Mouse (Mus musculus): Measurements from ENCODE around the gene Epn3. TPM values are rescaled to one million over a fixed set of nuclear protein-coding genes. Genes with fewer than 3 reads are reported as not detected.

The Epn3 gene
- 1.1 and 5.0 TPM in 2 replicates for total RNA-seq (2014; rRNA removed)
- polyA plus RNA-seq (2015; fragmentation: Nextera tagmentation; extraction: Ambion mirVana), result 0.92 and 1.4 TPM in 2 replicates

- peak; percentile 9 for DNase-seq (ENCODE audit: low spot score)
- Histone ChIP-seq H3K4me3 (ENCODE audit: low read depth, low read length) (peak within 1 kb of the TSS; percentile 27), H3K4me1 (ENCODE audit: insufficient read depth, low read length) (peaks cover 14% of the 10 kb centered on the region), H3K27ac (ENCODE audit: low read depth, low read length) (no peak within 1 kb of the TSS), H3K9ac (replicated peaks; ENCODE audit: low read length, poor library complexity, severe bottlenecking) (peak within 1 kb of the TSS; percentile 52), H3K9me3 (ENCODE audit: low read length) (no peaks in the 10 kb centered on the region), H3K36me3 (ENCODE audit: insufficient read depth, low read length) (no peaks in the 10 kb centered on the region), H3K4me2 (ENCODE audit: low read depth, low read length, poor library complexity, severe bottlenecking) (peak within 1 kb of the TSS; percentile 54), H3K27me3 (ENCODE audit: insufficient read depth, low read length) (peaks cover 4% of the 10 kb centered on the region; the same call in 1 of the 2 replicates)
- peak; percentile 41; the same call in 1 of the 2 replicates for ATAC-seq (ENCODE audit: low FRiP score)
- WGBS, result 1% methylated on average over 24 of the region's 26 CpGs
- no peak for TF ChIP-seq CTCF (IDR thresholded peaks at IDR 0.05)
These were observed at the start of gene Epn3 for GRCm38 (mm10) chr11:94499661-94500152. Gene Epn3 (minus strand): TSS chr11:94499974.

- Histone ChIP-seq H3K4me2 (ENCODE audit: low read depth, low read length, poor library complexity, severe bottlenecking) (peak within 1 kb of the TSS; percentile 91), H3K4me1 (ENCODE audit: insufficient read depth, low read length) (no peaks in the 10 kb centered on the region; the same call in 1 of the 2 replicates), H3K27ac (ENCODE audit: low read depth, low read length) (peak within 1 kb of the TSS; percentile 82), H3K9ac (replicated peaks; ENCODE audit: low read length, poor library complexity, severe bottlenecking) (peak within 1 kb of the TSS; percentile 69), H3K27me3 (ENCODE audit: insufficient read depth, low read length) (no peaks in the 10 kb centered on the region), H3K4me3 (ENCODE audit: low read depth, low read length) (peak within 1 kb of the TSS; percentile 53), H3K36me3 (ENCODE audit: insufficient read depth, low read length) (no peaks in the 10 kb centered on the region), H3K9me3 (ENCODE audit: low read length) (no peaks in the 10 kb centered on the region)
- 3% methylated on average over 49 of the region's 49 CpGs for WGBS
- DNase-seq (ENCODE audit: low spot score) (peak; percentile 97), ATAC-seq (ENCODE audit: low FRiP score) (peak; percentile 92)
- peak; percentile 94 for TF ChIP-seq CTCF (IDR thresholded peaks at IDR 0.05)
These were observed 49.3 kb upstream of the Epn3 start, which contains the start of gene Rsad1 for GRCm38 (mm10) chr11:94548888-94549690. Gene Rsad1 (minus strand): TSS chr11:94549255.

- no peak for TF ChIP-seq CTCF (IDR thresholded peaks at IDR 0.05)
- Histone ChIP-seq H3K9me3 (ENCODE audit: low read length) (no peaks in the 10 kb centered on the region), H3K4me2 (ENCODE audit: low read depth, low read length, poor library complexity, severe bottlenecking) (peak overlapping the region; percentile 91), H3K4me3 (ENCODE audit: low read depth, low read length) (peak overlapping the region; percentile 53), H3K36me3 (ENCODE audit: insufficient read depth, low read length) (no peaks in the 10 kb centered on the region), H3K27me3 (ENCODE audit: insufficient read depth, low read length) (no peaks in the 10 kb centered on the region), H3K9ac (replicated peaks; ENCODE audit: low read length, poor library complexity, severe bottlenecking) (peak overlapping the region; percentile 69), H3K4me1 (ENCODE audit: insufficient read depth, low read length) (no peaks in the 10 kb centered on the region; the same call in 1 of the 2 replicates), H3K27ac (ENCODE audit: low read depth, low read length) (peak overlapping the region; percentile 82)
- ATAC-seq (ENCODE audit: low FRiP score) (peak; percentile 62), DNase-seq (ENCODE audit: low spot score) (peak; percentile 61)
- 11% methylated on average over 24 of the region's 24 CpGs for WGBS
These were observed 48.4 kb upstream of the Epn3 start for GRCm38 (mm10) chr11:94548041-94548784.

- DNase-seq (ENCODE audit: low spot score) (no peak), ATAC-seq (ENCODE audit: low FRiP score) (no peak)
- no peak overlapping the region for H3K27ac ChIP-seq (ENCODE audit: low read depth, low read length)
- no peak for TF ChIP-seq CTCF (IDR thresholded peaks at IDR 0.05)
- H3K9me3 ChIP-seq (ENCODE audit: low read length), result no peaks in the 10 kb centered on the region
- no peak overlapping the region for H3K4me2 ChIP-seq (ENCODE audit: low read depth, low read length, poor library complexity, severe bottlenecking)
- H3K4me3 ChIP-seq (ENCODE audit: low read depth, low read length), result no peak overlapping the region
- no peaks in the 10 kb centered on the region for H3K27me3 ChIP-seq (ENCODE audit: insufficient read depth, low read length)
- H3K4me1 ChIP-seq (ENCODE audit: insufficient read depth, low read length), result no peaks in the 10 kb centered on the region; the same call in 1 of the 2 replicates
- peaks cover 4% of the 10 kb centered on the region; the same call in 1 of the 2 replicates for H3K36me3 ChIP-seq (ENCODE audit: insufficient read depth, low read length)
- 93% methylated on average over 6 of the region's 6 CpGs for WGBS
- no peak overlapping the region for H3K9ac ChIP-seq (replicated peaks; ENCODE audit: low read length, poor library complexity, severe bottlenecking)
These were observed 47.5 kb upstream of the Epn3 start for GRCm38 (mm10) chr11:94547271-94547670.

- no peak for ATAC-seq (ENCODE audit: low FRiP score)
- no peak for DNase-seq (ENCODE audit: low spot score)
- Histone ChIP-seq H3K9me3 (ENCODE audit: low read length) (no peaks in the 10 kb centered on the region), H3K9ac (replicated peaks; ENCODE audit: low read length, poor library complexity, severe bottlenecking) (no peak overlapping the region), H3K4me2 (ENCODE audit: low read depth, low read length, poor library complexity, severe bottlenecking) (no peak overlapping the region), H3K4me1 (ENCODE audit: insufficient read depth, low read length) (no peaks in the 10 kb centered on the region; the same call in 1 of the 2 replicates), H3K4me3 (ENCODE audit: low read depth, low read length) (no peak overlapping the region), H3K27ac (ENCODE audit: low read depth, low read length) (no peak overlapping the region), H3K36me3 (ENCODE audit: insufficient read depth, low read length) (peaks cover 4% of the 10 kb centered on the region; the same call in 1 of the 2 replicates), H3K27me3 (ENCODE audit: insufficient read depth, low read length) (no peaks in the 10 kb centered on the region)
- TF ChIP-seq CTCF (IDR thresholded peaks at IDR 0.05), result no peak
- 99% methylated on average over 5 of the region's 5 CpGs for WGBS
These were observed 46.6 kb upstream of the Epn3 start for GRCm38 (mm10) chr11:94546381-94546780.
